Mouse (Mus musculus) gastrocnemius, postnatal 14 days (tissue): Measurements from ENCODE around the gene Plod1. TPM values are rescaled to one million over a fixed set of nuclear protein-coding genes. Genes with fewer than 3 reads are reported as not detected.
"Not testable (repeated sequence)": the region's sequence is repeated elsewhere in the genome, so short reads cannot be mapped to it uniquely, and the experiment has no call there.

ENCODE experiments used
- DNase-seq: peaks from one replicate; pipeline ENCODE4 v3.0.0; 2021; ENCODE audit warnings: mixed read lengths
- intact Hi-C: fragments of 180-260 bp; cut with DNase I; formaldehyde crosslinking; loops from one replicate; pipeline ENCODE4 v1.15.1; 2025; ENCODE audit warnings: low total_unique reads
- total RNA-seq, 2 experiments: library from RNA; stranded (reverse); gene quantifications; 2 replicates each; pipeline ENCODE4 v1.2.3; 2021

Plod1 gene
- total RNA-seq, 2 experiments from 2014 or later: 43.4 to 48.8 TPM

GRCm38 (mm10) chr4:147866793-147867192 lies 69.8 kb downstream of the Plod1 start:
- DNase-seq: not testable (repeated sequence)

GRCm38 (mm10) chr4:147866056-147866455 lies 70.5 kb downstream of the Plod1 start:
- intact Hi-C loops: loop anchor here (2.0 kb wide), 1 partner anchor 75 kb away; the partner anchor contains the start of gene 2510039O18Rik
- no peak for DNase-seq

More at GRCm38 (mm10) chr4:147866793-147867192, 69.8 kb downstream of the Plod1 start:
- intact Hi-C loops: loop anchor here (2.0 kb wide), 1 partner anchor 74 kb away; the partner anchor contains the start of gene 2510039O18Rik

- no peak for DNase-seq
- intact Hi-C loops: loop anchor here (2.0 kb wide), 1 partner anchor 75 kb away; the partner anchor contains the start of gene 2510039O18Rik
Measured at GRCm38 (mm10) chr4:147865651-147866050, 70.9 kb downstream of the Plod1 start.

GRCm38 (mm10) chr4:147862051-147862450 lies 74.5 kb downstream of the Plod1 start:
- no peak for DNase-seq
- intact Hi-C loops: no loop called here

Other genes starting within 250 kb of the Plod1 start
- gene Zfp534, start 234.2 kb downstream of the Plod1 start, total RNA-seq: under 1 TPM in 1 of 2 experiments, not detected in 1; 0.08 TPM
- gene Zfp984, start 127.0 kb downstream of the Plod1 start, total RNA-seq: 1 to 10 TPM; 1.7 to 2.0 TPM
- 1 to 10 TPM; 8.9 to 9.2 TPM for gene Zfp933, start 88.4 kb downstream of the Plod1 start, total RNA-seq
- 1 to 10 TPM; 4.4 to 5.1 TPM for gene Miip, start 68.0 kb downstream of the Plod1 start, total RNA-seq
- 1 to 10 TPM; 3.2 to 3.4 TPM for gene Fv1, start 67.8 kb downstream of the Plod1 start, total RNA-seq
- gene Mfn2, start 32.1 kb downstream of the Plod1 start, total RNA-seq: 100 to 1,000 TPM; 292 to 356 TPM
- 10 to 100 TPM; 22.1 to 23.8 TPM for gene 2510039O18Rik, start 4.1 kb upstream of the Plod1 start, total RNA-seq
- gene Nppb, start 49.0 kb upstream of the Plod1 start, total RNA-seq: not detected
- not detected for gene Nppa, start 64.0 kb upstream of the Plod1 start, total RNA-seq
- gene Clcn6, start 102.1 kb upstream of the Plod1 start, total RNA-seq: 1 to 10 TPM; 4.7 to 5.4 TPM
- gene Mthfr, start 102.3 kb upstream of the Plod1 start, total RNA-seq: 10 to 100 TPM; 12.0 to 12.3 TPM
- 10 to 100 TPM; 12.3 to 14.7 TPM for gene Agtrap, start 151.3 kb upstream of the Plod1 start, total RNA-seq
- 10 to 100 TPM; 11.5 to 12.9 TPM for gene Mad2l2, start 193.6 kb upstream of the Plod1 start, total RNA-seq
- gene Draxin, start 193.9 kb upstream of the Plod1 start, total RNA-seq: under 1 TPM; 0.10 to 0.13 TPM
- 10 to 100 TPM; 22.9 to 29.1 TPM for gene Fbxo6, start 215.4 kb upstream of the Plod1 start, total RNA-seq
- gene Fbxo44, start 223.7 kb upstream of the Plod1 start, total RNA-seq: 1 to 10 TPM; 1.4 to 3.3 TPM
- gene Fbxo2, start 223.9 kb upstream of the Plod1 start, total RNA-seq: not detected